Mouse (Mus musculus): ENCODE measurements at regions not wholly inside any gene's neighbourhood (a gene's known extent, or its start where the extent isn't known, plus 50 kb on each side); places are given as distances from the start of the nearest gene placed in this dataset.

DNA sequence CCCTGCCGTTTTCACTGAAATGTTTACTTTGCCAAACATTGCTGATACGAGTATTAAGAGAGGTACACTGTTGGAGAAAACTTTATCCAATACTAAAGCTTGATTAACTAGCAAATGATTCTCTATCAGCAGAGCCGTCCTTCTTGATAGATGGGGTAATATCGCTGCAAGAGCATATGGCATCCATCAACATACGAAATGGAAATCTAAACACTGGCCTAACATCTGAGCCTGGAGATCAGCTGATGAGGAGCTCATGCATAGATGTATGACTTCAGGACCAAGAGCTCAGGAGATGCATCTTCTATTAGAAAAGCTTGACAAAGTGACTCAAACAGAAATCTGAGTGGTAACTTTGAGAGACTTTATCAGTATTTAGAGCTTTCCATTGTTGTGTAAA lies 666.5 kb downstream of the Defb40 start:
- no peak for DNase-seq (ENCODE audit: low spot score)

DNA sequence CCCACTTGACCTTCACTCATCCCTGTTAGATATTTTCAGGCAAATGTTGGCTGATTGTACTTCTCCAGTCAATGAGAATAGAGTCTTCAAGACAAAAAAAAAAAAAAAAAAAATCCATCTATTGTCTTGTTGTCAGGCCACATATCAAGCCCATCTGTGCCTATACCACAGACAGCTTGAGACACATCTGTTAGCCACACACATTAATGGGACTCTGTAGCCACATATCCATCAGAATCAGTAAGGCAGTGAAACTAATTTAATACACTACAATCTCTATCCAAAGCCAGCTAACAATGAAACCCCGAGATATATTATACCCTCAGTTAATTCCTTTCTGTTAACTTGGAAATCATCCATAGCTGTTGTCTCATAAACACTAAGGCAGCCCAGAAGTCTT lies 667.1 kb downstream of the Defb40 start:
- no peak for DNase-seq (ENCODE audit: low spot score)

DNA sequence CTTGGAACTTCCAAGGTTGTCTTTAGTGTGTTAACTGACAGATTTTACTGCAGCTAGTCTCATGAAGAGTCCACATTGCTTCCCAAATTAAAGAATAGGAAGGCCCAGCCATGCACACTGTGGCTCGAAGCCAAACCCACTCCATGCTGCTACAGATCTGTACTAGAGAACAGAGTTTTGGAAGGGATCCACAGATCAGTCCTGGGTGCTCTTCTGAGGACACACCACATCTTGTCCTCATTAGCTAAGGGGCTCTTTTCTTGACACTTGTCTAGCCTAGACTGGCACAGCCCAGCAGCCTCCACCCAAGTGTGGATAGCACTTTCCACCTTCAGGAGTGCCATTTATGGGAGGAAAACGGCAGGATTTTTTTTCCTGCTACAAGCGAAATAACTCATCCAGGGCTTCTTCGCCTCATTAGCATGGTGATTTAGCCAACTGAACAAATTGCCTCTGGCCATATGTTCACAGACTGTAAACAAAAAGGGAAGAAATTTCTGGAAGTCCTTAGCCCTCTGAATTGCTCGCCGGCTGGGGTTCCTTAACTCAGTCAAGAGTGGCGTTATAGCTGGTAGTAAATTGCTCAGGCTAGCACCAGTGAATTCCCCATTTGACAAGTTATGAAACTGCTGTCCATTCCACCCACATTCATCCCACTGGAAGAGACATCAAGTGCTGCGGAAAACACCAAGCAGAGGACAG lies 690.4 kb downstream of the Defb40 start:
- DNase-seq (ENCODE audit: low spot score): no peak

DNA sequence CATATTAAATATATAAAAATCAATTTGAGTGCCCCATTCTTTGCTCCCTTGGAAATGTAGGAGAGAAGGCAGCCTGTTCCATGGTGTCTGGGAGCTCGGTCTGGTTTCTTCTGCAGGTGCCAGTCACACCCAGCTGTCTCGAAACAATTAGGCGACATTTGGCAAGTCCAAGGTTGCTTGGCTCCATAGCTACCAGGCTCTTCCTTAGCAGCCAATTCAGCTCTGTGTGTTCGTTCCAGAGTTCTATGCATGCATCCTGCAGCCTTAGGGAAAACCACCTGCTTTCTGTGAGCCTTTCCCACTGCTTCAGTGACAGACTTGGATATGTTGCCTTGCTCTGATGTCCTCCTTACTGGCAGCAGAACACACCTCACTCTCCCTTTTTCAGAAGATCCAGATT lies 698.1 kb downstream of the Defb40 start:
- no peak for DNase-seq (ENCODE audit: low spot score)

DNA sequence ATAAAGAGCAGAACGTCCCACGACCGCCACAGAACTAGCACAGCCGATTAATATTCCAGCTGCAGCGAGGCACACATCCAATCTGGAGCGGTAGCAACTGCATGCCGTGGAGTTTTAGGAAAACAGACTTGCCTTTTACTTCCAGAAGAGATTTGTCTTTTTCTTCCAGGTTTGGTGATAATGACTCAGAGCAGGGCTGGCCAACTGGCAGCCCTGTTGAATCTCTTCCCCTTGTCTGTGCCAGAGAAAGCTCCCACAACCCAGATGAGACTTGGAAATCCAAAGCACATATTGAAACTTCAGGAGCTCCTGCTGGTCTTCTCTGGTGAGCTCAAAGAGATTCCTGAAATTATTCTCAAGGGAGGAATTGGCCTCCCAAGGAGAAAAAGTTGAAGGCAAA lies 709.8 kb downstream of the Defb40 start:
- no peak for DNase-seq (ENCODE audit: low spot score)

DNA sequence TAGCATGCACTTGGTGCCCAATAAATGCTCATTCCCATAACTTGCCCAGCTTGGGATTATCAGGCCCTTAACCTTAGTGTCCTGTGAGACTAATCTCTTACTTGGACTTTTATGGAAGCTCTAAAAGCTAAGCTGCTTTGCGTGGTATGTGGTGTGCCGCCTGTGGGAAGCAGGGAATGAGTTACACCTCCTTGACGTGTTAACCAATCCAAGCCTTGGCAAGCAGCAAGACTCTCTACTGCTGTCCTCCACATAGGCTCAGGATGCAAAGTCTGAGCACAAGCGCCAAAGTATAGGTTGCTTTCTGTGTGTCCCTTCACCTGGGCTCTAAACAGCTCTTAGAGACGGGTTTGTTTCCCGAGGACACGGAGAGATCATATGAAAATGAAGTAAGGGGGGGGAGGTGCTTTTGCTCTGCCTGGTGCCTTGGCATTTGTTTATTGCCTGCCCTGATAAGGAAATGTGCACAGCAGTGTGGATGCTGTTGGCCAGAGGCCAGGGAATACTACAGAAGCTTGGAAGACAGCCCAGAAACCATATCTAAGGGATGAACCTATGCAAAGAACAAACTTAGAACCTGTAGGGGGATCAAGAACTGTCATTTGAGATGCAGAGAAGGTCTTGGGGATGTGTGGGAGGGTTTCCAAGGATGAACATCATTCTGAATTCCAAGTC lies 719.6 kb downstream of the Defb40 start:
- DNase-seq (ENCODE audit: low spot score): no peak

DNA sequence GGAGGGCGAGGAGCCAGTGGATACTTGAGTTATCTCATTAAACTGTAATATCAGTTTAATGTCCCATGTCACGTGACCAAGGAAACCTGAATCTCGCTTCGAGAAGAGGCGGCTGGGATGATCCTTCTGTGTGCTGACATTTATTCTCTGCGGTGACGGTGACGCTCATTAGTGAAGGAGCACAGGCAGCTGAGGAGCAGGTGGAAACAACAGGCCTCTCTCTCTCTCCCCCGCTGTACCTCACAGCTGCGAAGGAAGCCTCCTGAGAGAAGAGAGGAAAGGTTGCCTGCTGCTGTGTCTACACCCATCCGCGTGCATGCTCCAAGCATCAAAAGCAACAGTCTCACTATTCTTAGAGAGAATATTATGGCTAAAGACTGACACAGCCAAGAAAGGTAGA lies 731.8 kb downstream of the Defb40 start:
- no peak for DNase-seq (ENCODE audit: low spot score)

DNA sequence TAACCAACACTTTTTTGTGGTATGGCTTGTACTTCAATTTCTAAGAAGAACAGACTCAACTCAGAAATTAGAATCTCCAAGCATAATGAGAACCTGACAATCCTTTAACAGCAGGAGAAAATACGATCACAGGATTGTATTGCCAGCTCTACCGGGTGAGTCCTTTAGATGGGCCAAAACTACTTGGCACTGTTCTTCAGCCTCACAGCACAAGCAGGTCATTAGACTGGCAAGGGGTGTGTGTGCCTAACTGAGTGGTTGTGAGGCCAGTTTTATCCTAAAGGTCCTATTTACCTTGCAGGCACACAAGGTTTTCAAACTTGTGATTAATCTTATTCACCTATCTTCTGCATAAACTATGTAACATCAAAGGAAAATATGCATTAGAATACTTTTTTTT lies 760.5 kb downstream of the Defb40 start:
- no peak for DNase-seq (ENCODE audit: low spot score)

DNA sequence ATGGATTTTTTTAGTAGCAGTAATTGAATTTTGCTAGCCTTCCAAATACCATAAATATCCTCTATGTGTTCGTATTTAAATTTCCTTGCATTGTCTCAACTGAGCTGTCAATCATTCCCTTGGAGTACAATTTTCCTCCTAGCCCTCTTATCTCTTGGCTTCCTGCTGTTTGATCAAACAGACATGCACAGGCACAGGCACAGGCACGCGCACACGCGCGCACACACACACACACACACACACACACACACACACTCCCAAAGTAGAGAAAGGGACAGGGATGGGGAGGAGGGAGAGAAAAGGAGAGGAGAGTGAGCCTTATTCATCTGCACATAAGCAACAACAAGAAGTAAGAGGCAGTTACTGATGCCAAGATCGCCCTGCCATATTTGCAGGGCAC lies 760.9 kb downstream of the Defb40 start:
- DNase-seq (ENCODE audit: low spot score): no peak

DNA sequence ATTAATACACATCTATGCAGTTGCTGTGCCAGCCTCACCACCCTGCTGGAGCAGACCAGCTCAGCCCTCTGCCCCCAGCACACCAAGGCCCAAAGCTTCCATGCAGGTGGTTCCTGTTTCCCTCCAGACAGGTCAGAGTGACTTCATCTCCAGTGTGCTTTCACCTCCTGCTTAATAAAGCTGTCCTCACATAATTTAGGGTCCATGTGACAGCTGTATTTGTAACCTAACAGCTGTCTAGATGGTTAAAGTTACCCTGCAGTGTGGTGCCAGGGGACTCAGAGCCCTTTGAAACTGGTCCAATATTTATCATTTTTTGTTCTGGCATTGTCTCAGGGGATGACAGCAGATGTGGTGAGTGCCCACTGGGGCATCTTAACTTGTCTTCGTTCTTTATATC lies 761.5 kb downstream of the Defb40 start:
- no peak for DNase-seq (ENCODE audit: low spot score)

DNA sequence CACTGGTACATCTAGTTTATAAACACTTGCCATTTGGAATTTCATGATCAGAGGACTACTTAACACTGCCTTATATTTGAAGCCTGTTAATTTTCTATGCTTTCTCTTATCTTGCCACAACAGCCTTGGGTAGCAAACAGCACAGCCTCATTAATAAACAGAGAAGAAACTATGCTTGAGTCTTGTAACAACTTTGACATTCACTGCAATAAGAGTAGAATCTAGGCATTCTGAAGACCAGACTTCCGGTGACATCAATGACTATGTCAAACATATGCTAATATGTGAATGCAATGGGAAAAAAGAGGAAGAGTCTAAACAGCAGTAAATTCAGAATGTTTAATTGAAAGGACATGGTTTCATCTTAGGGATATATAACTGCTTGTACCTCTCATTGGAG lies 768.0 kb downstream of the Defb40 start:
- no peak for DNase-seq (ENCODE audit: low spot score)

DNA sequence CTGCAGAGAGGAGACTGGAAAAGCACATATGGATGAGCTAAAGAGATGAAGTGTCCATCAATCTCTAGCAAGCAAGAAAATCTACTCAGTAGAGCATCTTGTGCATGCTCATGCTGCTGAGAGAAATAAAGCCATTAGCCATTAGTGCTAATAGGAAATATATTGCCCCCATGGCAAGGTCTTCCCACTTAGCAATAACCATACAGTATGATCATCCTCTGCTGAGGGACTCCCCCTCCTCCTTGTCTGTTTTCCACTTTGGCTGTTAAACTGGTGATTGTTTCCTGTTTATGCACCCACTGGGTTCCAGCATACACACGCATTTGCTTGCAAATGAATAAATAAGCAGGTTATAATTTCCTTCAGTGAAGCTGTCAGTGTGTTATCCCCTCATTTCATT lies 769.4 kb downstream of the Defb40 start:
- no peak for DNase-seq (ENCODE audit: low spot score)

DNA sequence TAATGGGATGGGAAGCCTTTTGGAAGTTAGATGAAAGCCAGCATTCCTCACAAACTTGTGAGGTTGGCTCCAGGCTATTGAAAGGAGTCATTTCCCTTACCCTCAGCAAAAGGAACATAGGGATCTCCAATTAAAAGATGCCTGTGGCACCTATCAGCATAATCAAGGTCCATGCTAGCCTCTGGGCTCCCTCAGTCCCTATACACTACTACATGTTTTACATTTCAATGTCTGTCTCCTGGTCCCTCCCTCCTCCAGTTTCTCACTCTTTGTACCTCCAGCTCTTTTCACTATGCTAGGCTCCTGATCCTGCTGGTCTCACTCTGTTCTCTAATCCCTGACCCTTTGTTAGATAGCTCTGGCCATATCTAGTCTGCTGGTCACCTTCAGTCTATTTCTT lies 790.6 kb downstream of the Defb40 start:
- no peak for DNase-seq (ENCODE audit: low spot score)

DNA sequence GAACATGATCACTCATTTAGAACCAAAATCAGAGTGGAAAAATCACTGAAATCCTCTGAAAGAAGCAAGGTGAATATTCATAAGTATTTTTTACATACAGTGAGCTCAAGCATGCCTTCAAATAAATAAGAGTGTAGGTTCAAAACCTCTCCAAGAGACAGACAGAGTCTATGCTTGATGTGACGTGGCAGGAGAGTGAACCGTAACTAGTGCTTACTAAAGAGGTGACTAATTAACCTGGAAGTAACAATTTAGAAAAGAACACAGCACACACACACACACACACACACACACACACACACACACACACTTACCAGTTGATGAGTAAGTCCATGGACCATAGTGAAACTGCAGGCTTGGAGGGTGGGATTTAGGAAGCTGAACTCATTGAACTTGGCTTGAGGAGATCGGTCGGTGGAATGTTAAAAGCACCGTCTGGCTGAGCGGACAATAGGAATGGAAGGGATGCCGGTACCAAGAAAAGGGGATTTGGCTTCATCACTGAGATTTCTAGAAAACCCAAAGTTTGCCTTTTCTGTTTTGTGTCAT lies 802.4 kb downstream of the Defb40 start:
- no peak for DNase-seq (ENCODE audit: low spot score)

DNA sequence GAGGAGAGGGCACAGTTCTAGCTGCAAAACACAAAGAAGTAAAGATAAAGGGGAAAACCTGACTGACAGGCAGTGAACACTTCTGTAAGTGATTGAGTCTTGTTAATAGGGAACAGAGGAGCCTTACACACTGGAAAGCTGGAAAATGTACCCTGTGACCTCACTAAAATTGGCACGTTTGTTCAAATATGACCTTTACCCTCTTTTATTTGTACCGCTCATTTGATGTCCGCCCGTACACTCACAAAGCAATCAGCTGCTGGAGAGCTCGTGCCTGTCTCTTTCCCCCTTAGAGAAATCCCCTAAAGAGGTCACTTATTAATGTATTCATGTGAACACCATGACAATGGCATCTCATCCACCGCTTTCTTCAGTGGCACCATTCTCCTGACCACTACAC lies 819.4 kb downstream of the Defb40 start:
- no peak for DNase-seq (ENCODE audit: low spot score)

DNA sequence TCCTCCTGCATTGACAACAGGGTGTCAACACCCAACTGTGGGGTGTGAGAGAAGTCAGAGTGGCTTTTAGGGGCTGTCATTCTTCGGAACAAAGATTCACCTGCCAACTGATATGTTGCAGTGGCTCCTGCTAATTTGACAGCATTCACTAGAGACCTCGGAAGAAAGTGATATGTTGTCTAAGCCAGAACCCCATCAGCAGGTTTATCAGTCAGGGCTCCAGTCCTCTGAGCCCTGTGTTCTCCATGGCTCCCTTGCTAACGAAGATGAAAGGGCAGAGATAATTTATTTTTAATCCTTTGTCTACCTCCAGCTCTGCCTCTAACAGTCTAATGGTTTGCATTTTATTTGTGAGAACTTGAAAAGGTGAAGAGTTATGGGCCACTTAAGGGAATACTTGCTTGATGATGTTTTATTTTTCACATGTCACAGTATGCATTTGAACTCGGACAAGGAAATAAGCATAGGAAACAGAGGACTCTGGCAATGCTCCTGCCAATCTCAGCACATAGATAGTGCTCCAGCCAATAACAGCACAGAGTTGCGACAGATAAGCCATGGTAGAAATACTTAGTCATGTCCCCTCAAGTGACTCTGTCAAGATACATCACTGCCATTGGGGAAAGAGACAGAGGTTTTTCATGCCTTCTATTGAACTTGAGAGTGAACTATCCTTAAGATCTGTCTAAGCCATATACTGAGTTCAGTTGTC lies 862.6 kb downstream of the Defb40 start:
- DNase-seq (ENCODE audit: low spot score): no peak

DNA sequence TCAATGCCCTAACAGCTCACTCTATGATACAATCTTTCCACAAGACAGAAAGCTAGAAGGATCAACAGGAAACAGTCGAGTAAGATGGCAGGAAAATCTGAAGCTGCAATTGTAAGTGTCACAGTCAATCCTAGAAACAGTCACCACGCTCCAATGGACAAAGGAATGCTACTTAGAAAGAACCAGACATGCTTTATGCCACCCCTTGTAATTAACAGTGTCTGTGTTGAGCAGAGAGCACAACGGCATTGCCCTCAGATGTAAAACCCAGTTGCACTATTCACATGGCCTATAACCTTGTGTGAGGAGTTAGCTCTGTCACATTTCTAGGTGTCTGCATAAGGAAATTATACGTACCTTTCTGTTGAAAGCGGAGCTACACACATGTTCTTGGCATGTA lies 864.8 kb downstream of the Defb40 start:
- DNase-seq (ENCODE audit: low spot score): no peak

DNA sequence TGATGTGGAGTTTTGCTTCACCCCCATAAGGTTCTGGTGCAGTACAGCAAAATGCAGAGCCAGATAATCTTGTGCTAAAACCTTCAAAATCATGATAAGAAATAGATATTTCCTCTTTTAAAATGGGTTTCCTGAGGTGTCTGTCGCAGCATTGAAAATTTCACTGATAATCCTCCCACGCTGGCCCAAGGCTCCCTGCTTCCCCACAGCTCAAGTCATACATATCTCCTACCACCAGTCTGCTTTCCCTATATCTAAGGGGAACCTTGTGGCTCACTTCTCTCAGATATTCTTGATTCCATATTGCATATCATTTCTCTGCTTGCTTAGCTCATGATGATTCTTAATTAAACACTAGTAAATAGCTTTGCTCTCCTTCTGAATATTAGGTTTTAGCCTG lies 868.6 kb downstream of the Defb40 start:
- DNase-seq (ENCODE audit: low spot score): no peak

DNA sequence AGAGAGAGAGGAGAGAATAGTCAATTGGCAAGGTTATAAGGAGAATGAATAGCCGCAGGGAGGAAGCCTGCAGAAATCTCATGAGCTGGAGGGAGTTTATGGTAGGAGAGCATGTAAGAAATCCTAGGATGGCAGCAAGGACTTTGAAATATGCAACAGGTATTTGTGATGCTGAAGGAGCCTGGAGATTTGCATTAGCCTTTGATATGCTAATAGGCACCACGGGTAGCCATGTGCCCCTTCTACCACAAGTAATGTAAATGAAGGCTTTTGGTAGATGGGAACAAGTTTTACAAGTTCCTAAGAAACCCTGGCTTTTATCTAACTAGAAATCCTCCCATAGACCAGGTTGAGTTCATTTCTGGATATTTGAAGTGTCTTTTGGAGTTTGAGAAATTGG lies 871.2 kb downstream of the Defb40 start:
- no peak for DNase-seq (ENCODE audit: low spot score)

DNA sequence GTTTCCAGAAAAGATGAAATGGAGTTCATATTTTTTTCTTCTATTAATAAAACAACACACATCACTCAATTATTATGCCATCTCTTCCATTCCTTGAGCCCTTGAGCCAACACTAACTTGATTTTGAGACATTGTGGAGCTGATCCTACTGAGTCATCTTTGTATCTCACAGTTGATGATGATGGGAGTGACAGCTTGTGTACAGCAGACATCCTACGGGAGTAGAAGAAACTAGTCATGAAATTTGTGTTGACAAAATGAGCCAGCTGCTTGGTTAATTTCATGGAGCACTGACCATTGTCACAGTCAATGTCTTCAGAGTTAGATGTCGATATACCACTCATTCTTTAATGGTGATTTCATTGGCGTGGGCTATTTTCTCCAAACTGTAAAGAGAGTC lies 912.6 kb downstream of the Defb40 start:
- DNase-seq (ENCODE audit: low spot score): no peak

DNA sequence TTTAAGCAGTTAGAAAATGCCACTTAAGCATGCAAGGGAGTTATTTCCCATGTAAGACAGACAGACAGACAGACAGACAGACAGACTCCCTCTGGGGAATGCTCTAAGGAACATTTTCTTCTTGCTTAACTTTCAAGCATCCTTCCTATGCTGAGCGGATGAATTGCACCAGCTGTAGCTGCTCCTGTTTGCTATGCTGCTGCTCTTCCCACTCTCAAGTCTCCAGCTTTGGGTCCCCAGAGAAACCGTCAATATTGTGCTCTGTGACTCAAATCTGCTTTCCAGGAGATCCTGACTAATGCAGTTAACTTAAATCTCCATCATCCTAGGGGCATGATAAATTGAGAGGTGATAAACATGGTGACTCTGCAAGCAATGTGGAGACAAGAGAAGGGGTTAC lies 918.5 kb downstream of the Defb40 start:
- no peak for DNase-seq (ENCODE audit: low spot score)

DNA sequence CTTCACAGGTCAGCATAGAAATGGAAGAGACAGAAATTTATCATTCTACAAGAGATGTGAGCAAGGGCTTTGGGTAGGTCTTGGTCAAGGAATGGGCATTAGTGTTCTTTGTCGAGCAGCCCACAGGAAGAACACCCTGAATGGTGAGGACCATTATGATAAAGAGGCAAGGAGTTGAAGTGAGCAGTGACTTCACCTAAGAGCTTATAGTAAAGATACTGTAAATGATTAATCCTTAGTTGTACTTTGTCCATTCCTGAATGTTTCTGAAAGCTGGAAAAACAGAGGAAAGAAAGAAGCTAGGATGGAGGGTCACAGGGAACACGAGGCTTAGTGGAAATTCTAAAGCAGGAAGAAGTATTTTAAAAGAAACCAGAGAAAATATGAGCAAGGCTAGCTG lies 956.9 kb downstream of the Defb40 start:
- DNase-seq (ENCODE audit: low spot score): no peak

DNA sequence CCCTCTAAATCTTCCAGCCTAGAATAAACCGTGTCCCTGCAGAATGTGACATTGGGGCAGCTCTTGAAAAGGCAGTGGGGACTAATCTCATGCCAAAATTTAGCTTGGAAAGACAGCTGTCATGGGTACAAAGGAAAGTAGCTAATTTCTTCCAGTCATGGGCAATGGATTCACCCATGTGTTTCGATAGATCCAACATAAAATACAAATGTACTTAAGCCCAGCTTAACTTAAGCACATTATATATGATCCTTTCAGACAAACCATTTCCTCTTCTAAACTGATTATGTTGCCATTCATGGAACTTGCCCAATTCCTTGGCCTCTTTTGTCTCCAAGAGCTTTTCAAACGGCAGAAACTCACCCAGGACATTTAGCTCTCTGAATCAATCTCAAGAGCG lies 970.5 kb downstream of the Defb40 start:
- DNase-seq (ENCODE audit: low spot score): no peak
